Mouse (Mus musculus) kidney, adult 8-10 months (tissue): ENCODE results near the gene Glrb.

Experiments
- DNase-seq, 2 experiments: peaks; one replicate each; pipeline ENCODE4 v3.0.0; 2022

The Glrb gene

DNA sequence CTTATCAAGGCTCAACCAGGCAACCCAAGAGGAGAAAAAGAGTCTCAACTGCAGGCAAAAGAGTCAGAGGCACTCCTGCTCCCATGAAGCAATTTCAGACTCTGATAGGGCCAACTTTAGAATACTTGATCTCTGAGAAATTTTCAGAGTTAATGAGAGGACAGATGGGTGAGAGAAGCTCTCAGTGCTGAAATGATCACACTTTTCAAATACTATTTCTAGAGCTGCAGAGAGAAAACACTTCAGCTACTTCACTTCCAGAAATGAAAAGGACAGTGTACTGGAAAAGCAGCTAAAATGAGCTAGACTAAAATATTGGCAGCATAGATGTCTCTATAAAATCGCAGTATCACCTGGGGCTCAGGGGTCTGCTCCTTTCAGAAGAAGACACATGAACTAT lies 94.8 kb downstream of the Glrb start:
- no peak for DNase-seq

DNA sequence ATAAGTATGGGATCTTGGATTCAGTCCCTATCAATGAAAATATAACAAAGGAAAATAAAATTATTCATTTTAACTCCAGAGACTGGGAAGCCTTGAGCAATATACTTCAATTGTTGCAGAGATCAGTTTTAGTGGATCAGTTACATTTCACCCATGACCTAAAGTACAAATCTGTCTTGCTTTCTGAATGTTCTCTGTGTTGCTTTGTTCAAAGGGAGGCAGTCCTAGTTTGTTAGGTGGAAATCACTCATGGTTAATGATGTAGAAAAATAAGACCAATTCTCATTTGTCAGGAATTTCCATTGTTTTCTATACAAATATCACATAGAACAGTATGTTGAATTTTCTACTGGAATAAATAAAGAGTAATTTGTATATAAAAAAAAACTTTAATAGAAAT lies 99.7 kb downstream of the Glrb start:
- no peak for DNase-seq

- no peak for DNase-seq
These were observed 101.2 kb downstream of the Glrb start for GRCm38 (mm10) chr3:80812237-80812636.

DNA sequence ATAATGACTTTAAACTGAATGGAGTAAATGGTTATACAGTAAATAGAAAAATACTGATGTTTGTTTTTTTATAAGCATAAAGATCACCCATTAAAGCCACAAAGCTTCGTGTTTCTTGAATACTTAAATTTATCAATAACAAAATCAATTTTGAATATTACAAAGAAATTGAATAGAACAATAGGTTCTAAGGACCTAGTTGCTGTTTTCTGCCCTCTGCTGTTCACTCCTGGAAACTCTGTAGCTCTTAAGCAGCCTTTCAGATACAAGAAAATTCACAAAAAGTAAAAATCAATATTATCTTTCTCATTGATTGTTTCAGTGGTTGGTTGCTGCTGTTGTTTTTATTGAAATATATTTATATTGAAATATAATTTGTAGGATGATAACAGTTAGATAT lies 108.1 kb downstream of the Glrb start:
- DNase-seq, result no peak

- no peak for DNase-seq
These were observed 109.6 kb downstream of the Glrb start for GRCm38 (mm10) chr3:80803811-80804210.

DNA sequence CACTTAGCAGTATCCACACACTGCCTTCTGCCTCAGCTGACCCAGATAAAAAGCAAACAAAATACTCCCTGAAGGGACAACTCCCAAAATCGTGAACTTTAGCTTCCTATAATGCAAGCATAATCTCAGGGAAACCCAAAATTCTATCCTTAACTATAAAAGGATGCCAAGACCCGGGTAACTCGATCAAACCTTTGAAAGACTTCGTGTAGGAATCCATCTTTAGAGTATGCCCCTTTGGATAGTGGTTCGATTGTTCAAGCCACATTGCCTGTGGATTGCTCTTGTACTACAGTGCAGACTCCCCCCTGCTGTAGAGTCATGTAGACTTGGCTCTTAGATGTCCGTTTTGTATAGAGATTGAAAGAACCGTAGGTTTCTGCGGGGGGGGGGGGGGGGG lies 110.2 kb downstream of the Glrb start:
- no peak for DNase-seq

- peak in 1 of 2 experiments; percentile 36 for DNase-seq
These were observed 110.8 kb downstream of the Glrb start, which contains the start of gene Gria2 for GRCm38 (mm10) chr3:80802596-80803081. Gene Gria2 (minus strand): TSS chr3:80802835.

- DNase-seq, result no peak
These were observed 111.6 kb downstream of the Glrb start for GRCm38 (mm10) chr3:80801827-80802310.

GRCm38 (mm10) chr3:80800995-80801826 lies 112.2 kb downstream of the Glrb start:
- DNase-seq, result no peak

DNA sequence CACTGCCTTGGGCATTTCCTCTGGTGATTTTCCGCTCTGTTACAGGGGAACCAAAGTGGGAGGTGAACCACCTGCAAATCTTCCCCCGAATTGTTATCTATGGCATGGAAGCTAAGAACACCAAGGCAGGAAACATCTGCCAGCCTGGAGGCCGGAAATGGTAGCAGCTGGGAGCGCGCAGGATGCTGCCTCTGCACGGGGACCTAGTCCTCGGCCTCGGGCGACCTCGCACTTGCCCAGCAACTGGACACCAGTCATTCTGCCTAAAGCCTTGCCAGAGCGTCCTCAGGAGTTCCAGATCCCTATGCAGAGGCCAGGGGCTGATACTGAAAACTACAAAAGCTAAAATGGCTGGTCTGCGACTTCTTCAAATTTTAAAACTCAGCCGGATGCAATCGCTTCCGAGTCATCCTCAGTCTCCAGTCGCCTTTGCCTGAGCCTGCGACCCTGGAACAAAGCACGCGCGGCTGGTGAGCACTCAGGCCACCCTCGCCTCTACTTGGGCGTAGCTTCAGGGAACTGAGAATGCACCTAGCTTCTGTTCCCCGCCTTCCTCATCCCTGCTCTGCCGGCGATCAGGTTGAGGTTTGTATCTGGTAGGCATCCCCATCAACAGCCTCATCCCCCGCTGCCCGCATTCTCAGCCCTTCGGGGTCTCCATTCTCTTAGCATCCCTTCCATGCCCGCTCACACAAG lies 113.0 kb downstream of the Glrb start:
- no peak for DNase-seq

DNA sequence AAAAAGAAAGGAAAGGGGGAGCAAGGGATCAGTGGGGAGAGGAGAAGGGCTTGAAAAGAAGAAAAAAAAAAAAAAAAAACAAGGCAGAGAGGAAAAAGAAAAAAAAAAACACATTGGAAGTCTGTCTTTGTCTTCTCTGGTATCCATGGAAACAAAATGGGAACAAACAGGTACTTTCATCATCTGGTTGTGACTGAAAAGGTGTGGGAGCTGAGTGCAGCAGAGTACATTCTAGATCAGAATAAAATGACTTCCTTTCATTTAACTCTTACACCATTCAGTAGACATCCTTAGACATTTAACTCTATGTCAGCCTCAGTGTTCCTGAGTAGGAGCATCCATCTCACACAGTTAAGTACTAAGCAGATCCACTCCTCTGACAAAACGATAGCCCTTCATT lies 115.5 kb downstream of the Glrb start:
- no peak for DNase-seq

DNA sequence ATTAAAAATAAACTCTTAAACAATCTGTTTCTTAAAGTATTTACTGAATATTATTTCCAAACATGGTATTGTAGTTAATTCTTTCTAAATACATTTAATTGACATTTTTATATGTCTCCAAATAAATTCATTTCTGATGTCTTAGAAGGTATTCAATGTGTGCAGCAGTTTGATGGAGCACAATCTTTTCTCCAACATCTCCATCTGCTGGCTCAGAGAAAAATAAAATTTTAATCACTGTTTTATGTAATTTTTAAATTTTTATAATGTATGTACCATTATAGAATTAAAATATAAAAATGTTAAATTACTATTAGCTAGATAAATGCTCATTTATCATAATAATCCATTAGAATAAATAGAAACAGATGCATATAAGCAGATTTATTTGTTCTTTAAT lies 116.7 kb downstream of the Glrb start:
- no peak for DNase-seq

DNA sequence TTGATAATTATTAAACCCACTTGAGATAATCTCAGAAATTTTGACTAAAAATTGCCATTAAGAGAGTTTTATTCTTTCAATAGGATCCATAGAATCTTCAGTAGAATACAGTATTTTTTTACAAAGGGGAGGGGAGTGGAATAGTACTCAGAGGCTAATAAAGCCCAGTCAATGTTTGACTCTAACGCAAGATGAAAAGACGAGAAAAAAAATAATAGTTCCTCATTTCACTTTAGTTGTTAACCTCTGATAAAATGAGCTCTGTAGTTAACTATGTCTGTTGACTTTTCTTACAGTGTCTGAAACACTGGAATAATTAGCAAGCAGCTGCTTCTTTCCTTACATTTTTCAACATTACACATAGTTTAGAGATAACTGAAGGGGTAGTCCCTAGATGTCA lies 118.2 kb downstream of the Glrb start:
- DNase-seq, result no peak
